Mouse (Mus musculus) olfactory bulb, adult 2 months (tissue): ENCODE data around the gene Snn. TPM values are rescaled to one million over a fixed set of nuclear protein-coding genes. Genes with fewer than 3 reads are reported as not detected.

Source experiments
- H3K27ac ChIP-seq: fragments of 200-500 bp; 2 replicates; pipeline ENCODE4 v1.5.1; 2012; ENCODE audit warnings: low read depth, low read length; ENCODE audit not compliant: insufficient read depth
- H3K4me1 ChIP-seq: fragments of 200-500 bp; 2 replicates; pipeline ENCODE4 v1.6.1; 2012; ENCODE audit warnings: low read length; ENCODE audit not compliant: control insufficient read depth, insufficient read depth
- H3K4me3 ChIP-seq: fragments of 200-500 bp; 2 replicates; pipeline ENCODE4 v1.5.1; 2012; ENCODE audit warnings: mild to moderate bottlenecking, low read depth, low read length, moderate library complexity; ENCODE audit not compliant: insufficient read depth
- CTCF ChIP-seq: fragments of 200-500 bp; IDR thresholded peaks from 2 replicates; pipeline ENCODE4 v1.5.1; 2012; ENCODE audit warnings: low read depth, mild to moderate bottlenecking, low read length, moderate library complexity; ENCODE audit not compliant: insufficient read depth
- POLR2A ChIP-seq: fragments of 200-500 bp; IDR thresholded peaks from 2 replicates; pipeline ENCODE4 v1.6.1; 2012; ENCODE audit warnings: mild to moderate bottlenecking, low read depth, low read length, moderate library complexity; ENCODE audit not compliant: insufficient read depth
- WGBS: fragments of 180-500 bp; shearing (Covaris S2); methylation state at CpG from one replicate; pipeline ENCODE4 v1.1.7; 2018; 5-methylcytosine and 5-hydroxymethylcytosine counted together
- polyA plus RNA-seq: library from polyadenylated mRNA; stranded (reverse); fragments of >200 nt; gene quantifications from 2 replicates; pipeline ENCODE4 v1.2.4, GENCODE M21; 2012; ENCODE audit warnings: low replicate concordance; ENCODE audit not compliant: missing spikeins, insufficient read depth, insufficient read length

Snn gene
- polyA plus RNA-seq, 1 experiment, result 106 TPM

DNA sequence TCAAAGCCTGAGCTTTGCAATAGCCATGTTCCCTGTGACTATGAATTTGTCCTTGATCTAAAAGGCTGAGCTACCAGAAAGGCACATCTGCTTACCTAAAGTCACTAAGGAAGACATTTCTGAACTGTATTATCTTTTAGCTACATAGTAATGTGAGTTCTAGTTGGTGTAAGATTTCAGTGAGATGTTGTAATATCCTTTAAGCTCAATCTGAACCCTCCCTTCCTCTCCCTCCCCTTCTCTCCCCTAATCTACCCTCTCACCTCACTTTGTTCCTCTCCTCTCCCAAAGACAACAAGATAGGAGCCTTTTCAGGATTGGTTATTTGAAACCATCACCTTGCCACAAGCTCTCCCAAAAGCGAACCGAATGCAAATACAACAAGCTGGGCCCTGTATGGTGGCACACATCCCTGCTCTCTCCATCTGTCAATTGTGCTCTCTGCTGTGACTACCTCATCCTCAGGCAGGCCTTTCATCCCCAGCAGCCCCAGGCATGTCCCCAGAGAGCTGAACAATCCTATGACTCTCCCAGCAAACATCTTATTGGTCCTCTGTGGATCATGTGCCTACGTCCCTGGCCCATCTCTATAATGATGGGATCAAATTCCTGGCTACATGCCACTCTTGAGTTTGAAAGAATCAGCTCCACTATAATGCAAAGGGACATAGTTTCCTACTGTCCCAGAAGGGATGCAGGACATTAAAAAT, 39.2 kb upstream of the Snn start:
- no peak for TF ChIP-seq CTCF
- Histone ChIP-seq H3K4me1 (peaks cover 20% of the 10 kb centered on the region), H3K4me3 (no peak overlapping the region), H3K27ac (no peak overlapping the region)
- WGBS, result 75% methylated on average over 3 of the region's 3 CpGs

DNA sequence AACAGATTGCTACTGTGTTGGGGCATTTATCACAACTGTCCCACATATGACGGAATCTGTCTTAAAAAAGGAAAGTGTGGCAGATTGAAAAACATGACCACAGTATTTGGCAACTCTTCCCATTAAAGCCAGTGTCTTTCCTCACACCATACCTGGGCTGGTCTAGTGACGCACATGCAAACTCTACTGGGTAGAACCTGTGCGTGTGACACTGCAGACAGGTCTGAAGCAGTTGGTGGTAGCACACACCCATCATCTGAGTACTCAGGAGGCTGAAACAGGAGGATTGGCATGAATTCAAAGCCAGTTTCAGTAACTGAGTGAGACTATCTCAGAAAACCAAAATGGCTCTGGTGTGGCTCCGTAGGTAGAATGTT, 38.6 kb upstream of the Snn start:
- TF ChIP-seq POLR2A (no peak), CTCF (no peak)

DNA sequence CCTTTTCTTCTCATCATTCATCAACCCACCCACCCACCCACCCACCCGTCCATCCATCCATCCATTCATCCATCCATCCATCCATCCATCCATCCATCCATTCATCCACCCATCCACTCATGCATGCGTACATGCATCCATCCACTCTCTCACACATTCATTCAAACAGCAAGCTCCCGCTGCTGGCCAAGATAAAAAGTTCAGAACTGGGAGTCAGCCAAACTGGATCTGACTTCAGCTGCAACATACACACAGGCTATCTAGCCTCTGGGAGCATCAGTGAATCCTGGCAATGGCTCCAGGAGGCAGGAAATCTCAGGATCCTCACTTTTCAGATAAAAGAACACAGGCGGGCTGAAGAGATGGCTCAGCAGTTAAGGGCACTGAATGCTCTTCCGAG, 37.1 kb upstream of the Snn start:
- no peak overlapping the region for H3K4me3 ChIP-seq
- no peak for TF ChIP-seq POLR2A
- TF ChIP-seq CTCF, result no peak
- H3K27ac ChIP-seq, result no peak overlapping the region
- H3K4me1 ChIP-seq, result peaks cover 10% of the 10 kb centered on the region
- 78% methylated on average over 5 of the region's 5 CpGs for WGBS

More for the DNA sequence above, 38.6 kb upstream of the Snn start:
- 95% methylated on average over 4 of the region's 4 CpGs for WGBS
- H3K4me3 ChIP-seq, result no peak overlapping the region
- H3K27ac ChIP-seq, result no peak overlapping the region
- H3K4me1 ChIP-seq, result peaks cover 20% of the 10 kb centered on the region

DNA sequence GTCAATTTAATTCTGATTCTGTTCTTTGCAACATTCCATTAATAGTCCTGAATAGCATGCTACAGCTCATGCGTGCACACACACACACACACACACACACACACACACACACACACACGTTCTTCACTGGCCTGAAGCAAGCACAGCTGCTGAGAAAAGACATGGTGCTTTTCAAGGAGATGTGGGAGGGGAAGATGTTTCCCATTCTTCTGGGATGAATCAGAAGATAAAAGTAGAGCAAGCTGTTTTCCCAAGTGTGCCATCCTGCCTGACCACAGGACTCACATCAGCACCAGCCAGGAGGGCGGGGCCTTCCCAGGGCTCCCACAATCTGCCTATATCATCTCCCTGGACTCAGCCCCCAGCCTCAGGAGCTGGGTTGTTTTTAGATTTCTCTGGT, 35.9 kb upstream of the Snn start:
- WGBS, result 35% methylated on average over 3 of the region's 3 CpGs
- no peak for TF ChIP-seq CTCF
- TF ChIP-seq POLR2A, result no peak
- peaks cover 10% of the 10 kb centered on the region for H3K4me1 ChIP-seq

DNA sequence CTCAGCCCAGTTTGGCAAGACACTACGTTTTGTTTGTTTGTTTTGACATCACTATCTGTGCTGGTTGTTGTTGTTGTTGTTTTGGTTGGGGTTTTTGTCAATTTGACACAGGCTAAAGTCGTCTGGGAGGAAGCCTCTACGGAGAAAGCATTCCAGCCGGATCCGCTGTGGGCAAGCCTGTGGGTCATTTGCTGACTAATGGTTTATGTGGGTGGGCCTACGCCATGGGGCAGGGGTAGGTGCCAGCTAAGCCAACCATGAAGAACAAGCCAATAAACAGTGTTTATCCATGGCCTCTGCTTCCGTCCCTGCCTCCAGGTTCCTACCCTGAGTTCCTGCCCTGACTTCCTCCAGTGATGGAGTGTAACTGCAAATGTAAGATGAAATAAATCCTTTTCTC, 32.5 kb upstream of the Snn start:
- Histone ChIP-seq H3K4me1 (peaks cover 13% of the 10 kb centered on the region), H3K4me3 (no peak overlapping the region), H3K27ac (no peak overlapping the region)
- 70% methylated on average over 7 of the region's 7 CpGs for WGBS
- TF ChIP-seq POLR2A (no peak), CTCF (no peak)

More for the DNA sequence above, 35.9 kb upstream of the Snn start:
- Histone ChIP-seq H3K27ac (peak overlapping the region; percentile 94), H3K4me3 (no peak overlapping the region)

DNA sequence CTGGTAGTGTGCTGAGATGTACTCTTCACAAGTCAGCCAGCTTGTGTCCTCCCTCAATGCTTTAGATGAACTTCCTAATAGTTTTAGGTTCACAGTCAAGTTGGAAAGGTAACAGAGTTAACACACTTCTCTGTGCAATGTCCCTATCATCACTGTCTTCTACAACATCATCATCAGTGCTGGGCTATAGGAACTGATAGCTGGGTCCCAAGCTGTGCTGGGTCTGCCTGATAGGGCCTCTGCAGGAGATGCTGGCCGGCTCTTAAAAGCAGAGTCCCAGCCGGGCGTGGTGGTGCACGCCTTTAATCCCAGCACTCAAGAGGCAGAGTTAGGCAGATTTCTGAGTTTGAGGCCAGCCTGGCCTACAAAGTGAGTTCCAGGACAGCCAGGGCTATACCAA, 29.9 kb upstream of the Snn start:
- TF ChIP-seq CTCF (no peak), POLR2A (no peak)
- Histone ChIP-seq H3K4me1 (peaks cover 12% of the 10 kb centered on the region), H3K27ac (no peak overlapping the region), H3K4me3 (no peak overlapping the region)
- WGBS, result 91% methylated on average over 4 of the region's 4 CpGs

DNA sequence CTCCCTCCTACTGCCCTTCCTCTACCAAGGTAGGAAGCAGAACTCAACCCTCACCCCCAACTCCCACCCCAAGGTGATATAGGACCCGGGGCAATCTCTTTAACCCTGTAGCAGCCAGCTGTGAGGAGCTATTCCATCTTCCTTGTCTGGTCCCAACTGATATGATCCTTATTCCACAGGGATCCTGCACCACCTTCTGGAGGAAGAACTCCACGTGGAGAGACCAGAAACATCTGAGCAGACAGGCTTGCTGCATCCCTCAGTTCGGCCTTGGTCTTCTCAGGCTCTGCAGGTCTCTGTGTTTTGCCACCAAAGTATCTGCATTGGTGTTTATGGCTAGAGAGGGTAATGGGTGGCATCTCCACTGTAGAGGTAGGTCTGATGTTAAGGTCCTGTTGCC, 29.4 kb upstream of the Snn start:
- WGBS, result 57% methylated on average over 3 of the region's 3 CpGs

DNA sequence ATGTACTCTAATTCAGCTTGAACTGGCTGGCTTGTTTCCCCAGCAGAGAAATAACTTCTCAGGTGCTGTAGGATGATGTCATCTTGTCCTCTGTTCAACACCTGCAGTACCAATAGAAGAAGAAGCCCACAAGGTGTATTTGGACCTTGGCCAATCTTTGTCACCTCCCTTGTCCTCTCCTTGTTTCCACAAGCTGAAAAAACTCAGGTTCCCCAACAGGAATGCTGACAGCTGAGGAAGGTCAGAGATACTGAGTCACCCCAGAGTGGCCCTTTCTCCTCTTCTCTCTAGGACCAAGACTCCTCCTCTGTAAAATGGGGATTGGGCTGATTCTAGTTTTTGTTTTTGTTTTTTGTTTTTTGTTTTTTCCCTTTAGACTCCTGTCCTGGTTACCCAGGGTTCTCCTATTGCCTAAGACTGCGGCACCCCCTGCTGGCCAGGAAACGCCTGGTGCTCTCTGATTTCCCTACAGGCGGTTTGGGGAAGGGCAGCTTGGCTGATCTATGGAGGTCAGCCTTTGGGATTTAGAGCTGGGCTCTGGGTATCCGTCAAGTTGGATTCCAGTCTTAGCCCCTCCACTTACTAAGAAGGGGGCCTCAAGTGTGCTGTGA, 26.4 kb upstream of the Snn start:
- no peak overlapping the region for H3K4me3 ChIP-seq
- peaks cover 17% of the 10 kb centered on the region for H3K4me1 ChIP-seq
- 4% methylated on average over 4 of the region's 4 CpGs for WGBS
- no peak overlapping the region for H3K27ac ChIP-seq
- TF ChIP-seq CTCF (peak; percentile 100), POLR2A (no peak)

More for the DNA sequence above, 29.4 kb upstream of the Snn start:
- no peak overlapping the region for H3K4me3 ChIP-seq
- TF ChIP-seq CTCF, result no peak
- TF ChIP-seq POLR2A, result no peak
- no peak overlapping the region for H3K27ac ChIP-seq
- H3K4me1 ChIP-seq, result peaks cover 15% of the 10 kb centered on the region

DNA sequence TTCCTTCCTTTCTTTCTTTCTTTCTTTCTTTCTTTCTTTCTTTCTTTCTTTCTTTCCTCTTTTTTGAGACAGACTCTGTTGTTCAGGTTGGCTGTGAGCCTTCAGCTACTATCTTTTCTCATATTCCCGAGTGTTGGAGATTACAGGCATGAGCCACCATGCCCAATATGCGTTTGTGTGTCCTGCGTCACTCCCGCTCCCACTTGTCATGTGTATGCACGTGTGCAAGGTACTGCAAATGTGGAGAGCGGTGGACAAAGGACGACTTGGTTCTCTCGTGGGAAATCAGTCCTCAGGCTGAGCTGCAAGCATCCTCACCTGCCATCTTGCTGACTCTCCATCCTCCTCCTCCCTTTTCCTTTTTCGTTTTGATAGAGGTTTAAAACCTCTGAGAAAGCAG, 25.5 kb upstream of the Snn start:
- Histone ChIP-seq H3K27ac (no peak overlapping the region), H3K4me3 (no peak overlapping the region), H3K4me1 (peaks cover 17% of the 10 kb centered on the region)
- TF ChIP-seq CTCF, result no peak
- TF ChIP-seq POLR2A, result no peak
- 91% methylated on average over 9 of the region's 9 CpGs for WGBS
